Mouse (Mus musculus): ENCODE data around the gene Aff1.
A peak's percentile ranks its signal among the peaks of the same experiment; 100 is the strongest.

The Aff1 gene

DNA sequence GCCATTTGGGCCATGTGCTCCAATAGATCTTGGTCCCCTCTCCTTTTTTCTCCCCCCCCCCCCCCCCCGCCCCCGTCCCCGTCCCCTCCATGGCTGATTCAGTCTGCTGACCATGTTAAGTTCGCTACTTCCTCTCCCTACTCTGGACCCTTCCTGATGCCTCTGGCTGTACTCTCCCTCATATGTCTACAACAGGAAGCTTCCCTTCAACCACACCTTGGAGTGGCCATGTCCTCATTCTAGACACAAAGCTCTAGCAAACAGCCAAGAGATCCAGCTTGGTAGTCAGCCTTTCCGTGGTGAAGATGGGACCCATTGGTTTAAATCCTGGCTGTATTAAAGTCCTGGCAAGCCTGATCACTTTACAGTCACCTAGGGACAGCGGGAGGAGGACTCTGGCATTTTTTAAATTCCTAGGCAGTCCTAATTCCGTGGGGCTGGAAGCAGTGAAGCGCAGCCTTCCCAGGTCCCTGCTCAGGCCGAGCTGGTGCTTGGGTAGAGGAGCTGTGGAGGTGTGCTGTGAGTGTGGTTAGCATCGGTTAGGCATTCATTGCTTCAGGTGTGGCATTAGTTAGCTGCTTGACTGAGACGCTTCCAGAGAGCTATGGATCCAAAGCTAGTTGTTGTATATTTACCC lies 144.1 kb downstream of the Aff1 start:
- no peak for DNase-seq (ENCODE audit: low spot score in 2 of 2)

- no peak for DNase-seq (ENCODE audit: low spot score in 2 of 2)
Observed at GRCm38 (mm10) chr5:103838550-103839264, 146.5 kb downstream of the Aff1 start.

- no peak for DNase-seq (ENCODE audit: low spot score in 2 of 2)
Observed at GRCm38 (mm10) chr5:103839265-103839626, 147.1 kb downstream of the Aff1 start.

GRCm38 (mm10) chr5:103843938-103844337 lies 151.8 kb downstream of the Aff1 start:
- no peak for DNase-seq (ENCODE audit: low spot score in 2 of 2)

DNA sequence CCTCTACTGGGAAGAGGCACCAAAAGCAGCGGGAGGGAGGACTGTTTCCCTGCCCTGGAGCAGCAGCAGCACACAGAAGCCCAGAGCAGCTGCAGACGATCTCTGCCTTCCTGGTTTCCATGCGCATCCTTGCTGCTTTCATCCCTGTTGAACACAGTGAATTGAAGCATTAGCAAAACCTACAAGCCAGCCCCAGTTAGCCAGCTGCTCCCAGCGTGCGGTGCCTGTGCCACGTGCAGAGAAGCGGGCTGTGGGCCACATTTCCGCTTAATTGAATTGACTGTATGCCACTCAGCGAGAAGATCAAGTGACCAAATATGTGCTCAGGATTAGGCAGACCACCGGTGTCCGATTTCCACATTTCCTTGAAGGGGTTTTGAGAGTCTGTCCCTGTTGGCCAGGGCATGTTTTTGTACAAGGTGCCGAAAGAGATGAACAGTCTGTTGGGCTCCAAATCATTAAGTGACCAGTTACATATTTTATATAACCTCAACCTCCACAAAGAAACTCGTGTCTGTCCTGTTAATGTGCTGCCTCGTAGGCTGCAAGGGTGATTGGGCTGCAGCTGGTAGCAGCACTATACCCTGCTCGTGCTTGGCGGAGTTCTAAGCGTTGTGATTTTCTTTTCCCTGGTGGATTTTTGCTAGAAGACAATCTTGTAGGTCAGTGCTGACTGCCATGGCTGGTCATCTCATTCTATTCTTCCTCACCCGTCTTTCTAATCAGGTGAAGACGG lies 153.4 kb downstream of the Aff1 start:
- no peak for DNase-seq (ENCODE audit: low spot score in 2 of 2)

DNA sequence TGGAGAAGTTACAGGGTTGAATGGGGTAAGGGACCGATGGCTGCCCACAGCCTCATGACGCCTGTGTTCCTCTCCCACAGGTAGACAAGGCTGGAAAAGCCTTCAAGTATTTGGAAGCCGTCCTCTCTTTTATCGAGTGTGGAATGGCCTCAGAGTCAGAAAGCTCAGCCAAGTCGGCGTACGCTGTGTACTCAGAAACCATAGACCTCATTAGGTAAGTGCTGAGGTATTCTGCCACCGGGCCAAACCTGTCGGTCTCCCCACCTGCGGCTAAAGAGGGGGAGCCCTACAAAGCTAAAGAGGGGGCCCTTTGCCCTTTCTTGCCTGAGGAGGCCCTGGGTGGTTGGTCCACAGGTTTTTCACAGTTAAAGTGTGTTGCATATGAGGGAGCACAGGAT lies 154.0 kb downstream of the Aff1 start:
- no peak for DNase-seq (ENCODE audit: low spot score in 2 of 2)

GRCm38 (mm10) chr5:103846609-103847008 lies 154.4 kb downstream of the Aff1 start:
- no peak for DNase-seq (ENCODE audit: low spot score in 2 of 2)

GRCm38 (mm10) chr5:103848546-103848945 lies 156.4 kb downstream of the Aff1 start:
- DNase-seq (ENCODE audit: low spot score in 2 of 2): no peak

GRCm38 (mm10) chr5:103852756-103853549 lies 160.8 kb downstream of the Aff1 start:
- no peak for DNase-seq (ENCODE audit: low spot score in 2 of 2)

DNA sequence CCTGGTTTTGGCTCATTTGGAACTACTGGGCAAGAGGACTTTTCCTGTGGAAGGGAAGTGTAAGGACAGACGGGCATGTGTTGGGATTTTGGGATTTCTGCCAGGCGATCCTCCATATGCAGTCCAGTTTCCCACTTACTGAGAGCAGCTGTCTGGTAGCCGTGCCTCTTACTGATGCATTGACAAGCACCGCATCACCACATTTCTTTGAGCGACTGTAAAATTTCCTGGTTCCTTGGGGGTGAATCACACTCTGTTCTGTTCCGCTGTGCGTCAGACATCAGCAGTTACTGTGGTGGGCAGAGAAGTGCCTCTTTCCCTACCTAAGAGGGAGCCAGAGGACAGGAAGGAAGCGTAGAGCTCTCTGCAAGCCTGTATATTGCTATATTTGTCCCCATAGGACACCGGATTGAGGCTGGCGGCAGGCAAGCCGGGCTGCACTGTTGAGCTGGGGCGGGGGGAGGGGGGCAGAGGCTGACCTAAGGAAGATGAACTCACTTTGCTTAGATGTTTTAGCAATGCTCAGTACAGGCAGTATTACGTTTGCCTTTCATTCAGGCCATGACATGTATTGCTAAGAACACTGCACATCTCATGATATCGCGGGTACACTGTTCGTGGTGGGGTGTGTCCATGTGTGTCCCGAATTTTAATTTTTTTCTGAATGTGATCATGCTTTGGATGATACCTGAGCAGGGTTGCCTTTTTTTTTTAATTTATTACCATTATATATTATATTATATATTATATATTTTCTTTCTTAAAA lies 162.1 kb downstream of the Aff1 start:
- DNase-seq (ENCODE audit: low spot score in 2 of 2): peak in 1 of 2 experiments; percentile 42

- no peak for DNase-seq (ENCODE audit: low spot score in 2 of 2)
Observed at GRCm38 (mm10) chr5:103854807-103855194, 162.6 kb downstream of the Aff1 start.

GRCm38 (mm10) chr5:103855483-103856211 lies 163.5 kb downstream of the Aff1 start:
- DNase-seq (ENCODE audit: low spot score in 2 of 2): no peak

- no peak for DNase-seq (ENCODE audit: low spot score in 2 of 2)
Observed at GRCm38 (mm10) chr5:103856286-103857009, 164.3 kb downstream of the Aff1 start.

GRCm38 (mm10) chr5:103857151-103857550 lies 165.0 kb downstream of the Aff1 start:
- no peak for DNase-seq (ENCODE audit: low spot score in 2 of 2)

DNA sequence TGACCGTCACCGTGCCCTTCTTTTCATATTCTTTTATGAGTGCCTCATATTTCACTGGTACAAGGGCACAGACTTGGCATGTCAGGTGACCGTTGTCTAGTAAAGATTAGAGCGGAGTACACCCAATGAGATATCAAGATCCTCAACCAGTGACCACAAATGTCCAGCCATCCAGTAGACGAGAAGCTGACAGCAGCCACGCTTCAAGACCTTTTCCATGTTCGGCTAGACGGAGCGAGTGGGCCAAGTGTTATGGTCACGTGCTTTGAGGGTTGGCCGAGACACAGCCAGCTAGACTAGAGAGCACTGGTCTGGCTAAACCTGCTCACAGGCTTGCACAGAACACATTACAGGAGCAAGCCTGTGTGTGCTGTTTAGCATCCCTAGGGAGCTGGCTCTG lies 168.4 kb downstream of the Aff1 start:
- no peak for DNase-seq (ENCODE audit: low spot score in 2 of 2)

GRCm38 (mm10) chr5:103863759-103864158 lies 171.6 kb downstream of the Aff1 start:
- DNase-seq (ENCODE audit: low spot score in 2 of 2): no peak

DNA sequence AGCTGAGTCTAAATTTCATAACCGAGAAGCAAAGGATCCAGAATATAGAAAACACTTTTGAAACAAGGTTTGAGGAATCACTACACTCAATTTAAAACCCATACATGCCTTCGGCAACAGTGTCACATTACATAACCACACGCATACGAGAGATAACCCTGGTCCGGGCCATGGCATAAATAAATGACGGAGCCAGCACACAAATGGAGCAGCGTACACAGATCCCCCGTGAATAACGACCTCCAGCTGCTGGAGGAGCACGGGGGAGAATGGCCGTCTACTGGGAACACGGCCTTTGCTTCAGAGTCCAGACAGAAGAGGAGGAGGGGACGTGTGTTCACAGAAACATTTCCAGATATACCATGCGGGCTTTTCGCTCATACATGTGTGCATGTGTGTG lies 197.6 kb downstream of the Aff1 start:
- DNase-seq (ENCODE audit: low spot score in 2 of 2): no peak

- no peak for DNase-seq (ENCODE audit: low spot score in 2 of 2)
Observed at GRCm38 (mm10) chr5:103898310-103898709, 206.1 kb downstream of the Aff1 start.
